Mouse (Mus musculus): ENCODE measurements at regions not wholly inside any gene's neighbourhood (a gene's known extent, or its start where the extent isn't known, plus 50 kb on each side); places are given as distances from the start of the nearest gene placed in this dataset.

GRCm38 (mm10) chr1:177366914-177367313 lies 75.2 kb upstream of the Zbtb18 start:
- Histone ChIP-seq H3K27me3 (replicated peaks; ENCODE audit: control insufficient read depth, insufficient read depth, low read length) (no peaks in the 10 kb centered on the region), H3K4me2 (replicated peaks; ENCODE audit: low read depth) (no peak overlapping the region), H3K4me1 (replicated peaks; ENCODE audit: control insufficient read depth, insufficient read depth, low read length) (no peaks in the 10 kb centered on the region), H3K27ac (ENCODE audit: low read depth, low read length) (no peak overlapping the region), H3K36me3 (ENCODE audit: control insufficient read depth, insufficient read depth) (no peaks in the 10 kb centered on the region), H3K9me3 (ENCODE audit: control insufficient read depth) (no peaks in the 10 kb centered on the region), H3K9ac (ENCODE audit: low read depth, low read length) (no peak overlapping the region), H3K4me3 (ENCODE audit: low read depth, low read length) (no peak overlapping the region)
- no peak for ATAC-seq
- WGBS, result 82% methylated on average over 6 of the region's 6 CpGs
- no peak for TF ChIP-seq CTCF (IDR thresholded peaks at IDR 0.05; ENCODE audit: low read depth)

- H3K36me3 ChIP-seq (ENCODE audit: control insufficient read depth, insufficient read depth), result no peaks in the 10 kb centered on the region
- no peaks in the 10 kb centered on the region for H3K27me3 ChIP-seq (replicated peaks; ENCODE audit: control insufficient read depth, insufficient read depth, low read length)
- no peaks in the 10 kb centered on the region for H3K9me3 ChIP-seq (ENCODE audit: control insufficient read depth)
- H3K4me3 ChIP-seq (ENCODE audit: low read depth, low read length), result no peak overlapping the region
- no peak for TF ChIP-seq CTCF (IDR thresholded peaks at IDR 0.05; ENCODE audit: low read depth)
- no peaks in the 10 kb centered on the region for H3K4me1 ChIP-seq (replicated peaks; ENCODE audit: control insufficient read depth, insufficient read depth, low read length)
- no peak overlapping the region for H3K9ac ChIP-seq (ENCODE audit: low read depth, low read length)
- no peak for ATAC-seq
- 84% methylated on average over 7 of the region's 7 CpGs for WGBS
- H3K4me2 ChIP-seq (replicated peaks; ENCODE audit: low read depth), result no peak overlapping the region
- no peak overlapping the region for H3K27ac ChIP-seq (ENCODE audit: low read depth, low read length)
These were observed 75.7 kb upstream of the Zbtb18 start for GRCm38 (mm10) chr1:177366475-177366874.

GRCm38 (mm10) chr1:177364355-177364754 lies 77.8 kb upstream of the Zbtb18 start:
- H3K4me3 ChIP-seq (ENCODE audit: low read depth, low read length), result no peak overlapping the region
- no peaks in the 10 kb centered on the region for H3K9me3 ChIP-seq (ENCODE audit: control insufficient read depth)
- H3K27me3 ChIP-seq (replicated peaks; ENCODE audit: control insufficient read depth, insufficient read depth, low read length), result no peaks in the 10 kb centered on the region
- ATAC-seq, result no peak
- 81% methylated on average over 7 of the region's 7 CpGs for WGBS
- no peaks in the 10 kb centered on the region for H3K4me1 ChIP-seq (replicated peaks; ENCODE audit: control insufficient read depth, insufficient read depth, low read length)
- no peaks in the 10 kb centered on the region for H3K36me3 ChIP-seq (ENCODE audit: control insufficient read depth, insufficient read depth)
- no peak overlapping the region for H3K9ac ChIP-seq (ENCODE audit: low read depth, low read length)
- H3K27ac ChIP-seq (ENCODE audit: low read depth, low read length), result no peak overlapping the region
- no peak overlapping the region for H3K4me2 ChIP-seq (replicated peaks; ENCODE audit: low read depth)
- no peak for TF ChIP-seq CTCF (IDR thresholded peaks at IDR 0.05; ENCODE audit: low read depth)

- Histone ChIP-seq H3K9ac (ENCODE audit: low read depth, low read length) (no peak overlapping the region), H3K4me3 (ENCODE audit: low read depth, low read length) (no peak overlapping the region), H3K36me3 (ENCODE audit: control insufficient read depth, insufficient read depth) (no peaks in the 10 kb centered on the region), H3K27me3 (replicated peaks; ENCODE audit: control insufficient read depth, insufficient read depth, low read length) (no peaks in the 10 kb centered on the region), H3K4me2 (replicated peaks; ENCODE audit: low read depth) (no peak overlapping the region), H3K4me1 (replicated peaks; ENCODE audit: control insufficient read depth, insufficient read depth, low read length) (no peaks in the 10 kb centered on the region), H3K27ac (ENCODE audit: low read depth, low read length) (no peak overlapping the region), H3K9me3 (ENCODE audit: control insufficient read depth) (no peaks in the 10 kb centered on the region)
- TF ChIP-seq CTCF (IDR thresholded peaks at IDR 0.05; ENCODE audit: low read depth), result no peak
- WGBS, result 87% methylated on average over 8 of the region's 8 CpGs
- ATAC-seq, result no peak
These were observed 79.8 kb upstream of the Zbtb18 start for GRCm38 (mm10) chr1:177362398-177362797.

- ATAC-seq, result no peak
- TF ChIP-seq CTCF (IDR thresholded peaks at IDR 0.05; ENCODE audit: low read depth), result no peak
- H3K27me3 ChIP-seq (replicated peaks; ENCODE audit: control insufficient read depth, insufficient read depth, low read length), result no peaks in the 10 kb centered on the region
- no peak overlapping the region for H3K9ac ChIP-seq (ENCODE audit: low read depth, low read length)
- H3K4me3 ChIP-seq (ENCODE audit: low read depth, low read length), result no peak overlapping the region
- no peaks in the 10 kb centered on the region for H3K4me1 ChIP-seq (replicated peaks; ENCODE audit: control insufficient read depth, insufficient read depth, low read length)
- no peaks in the 10 kb centered on the region for H3K9me3 ChIP-seq (ENCODE audit: control insufficient read depth)
- H3K4me2 ChIP-seq (replicated peaks; ENCODE audit: low read depth), result no peak overlapping the region
- no peak overlapping the region for H3K27ac ChIP-seq (ENCODE audit: low read depth, low read length)
- WGBS, result 91% methylated on average over 17 of the region's 17 CpGs
- no peaks in the 10 kb centered on the region for H3K36me3 ChIP-seq (ENCODE audit: control insufficient read depth, insufficient read depth)
These were observed 90.5 kb upstream of the Akt3 start for GRCm38 (mm10) chr1:177348400-177349092.

GRCm38 (mm10) chr1:177347208-177347607 lies 89.2 kb upstream of the Akt3 start:
- Histone ChIP-seq H3K9ac (ENCODE audit: low read depth, low read length) (no peak overlapping the region), H3K4me3 (ENCODE audit: low read depth, low read length) (no peak overlapping the region), H3K27me3 (replicated peaks; ENCODE audit: control insufficient read depth, insufficient read depth, low read length) (no peaks in the 10 kb centered on the region), H3K36me3 (ENCODE audit: control insufficient read depth, insufficient read depth) (no peaks in the 10 kb centered on the region), H3K4me1 (replicated peaks; ENCODE audit: control insufficient read depth, insufficient read depth, low read length) (no peaks in the 10 kb centered on the region), H3K4me2 (replicated peaks; ENCODE audit: low read depth) (no peak overlapping the region), H3K9me3 (ENCODE audit: control insufficient read depth) (no peaks in the 10 kb centered on the region), H3K27ac (ENCODE audit: low read depth, low read length) (no peak overlapping the region)
- no peak for TF ChIP-seq CTCF (IDR thresholded peaks at IDR 0.05; ENCODE audit: low read depth)
- no peak for ATAC-seq
- 40% methylated on average over 4 of the region's 4 CpGs for WGBS

- H3K9ac ChIP-seq (ENCODE audit: low read depth, low read length), result no peak overlapping the region
- no peak overlapping the region for H3K27ac ChIP-seq (ENCODE audit: low read depth, low read length)
- no peaks in the 10 kb centered on the region for H3K9me3 ChIP-seq (ENCODE audit: control insufficient read depth)
- no peaks in the 10 kb centered on the region for H3K4me1 ChIP-seq (replicated peaks; ENCODE audit: control insufficient read depth, insufficient read depth, low read length)
- ATAC-seq, result no peak
- no peak overlapping the region for H3K4me2 ChIP-seq (replicated peaks; ENCODE audit: low read depth)
- H3K27me3 ChIP-seq (replicated peaks; ENCODE audit: control insufficient read depth, insufficient read depth, low read length), result no peaks in the 10 kb centered on the region
- 62% methylated on average over 6 of the region's 6 CpGs for WGBS
- H3K36me3 ChIP-seq (ENCODE audit: control insufficient read depth, insufficient read depth), result no peaks in the 10 kb centered on the region
- no peak overlapping the region for H3K4me3 ChIP-seq (ENCODE audit: low read depth, low read length)
- TF ChIP-seq CTCF (IDR thresholded peaks at IDR 0.05; ENCODE audit: low read depth), result no peak
These were observed 88.5 kb upstream of the Akt3 start for GRCm38 (mm10) chr1:177346540-177346939.
